Mouse (Mus musculus) liver, postnatal 0 days (tissue): ENCODE measurements at regions not wholly inside any gene's neighbourhood (a gene's known extent, or its start where the extent isn't known, plus 50 kb on each side); places are given as distances from the start of the nearest gene placed in this dataset.

Experiments used
- CTCF ChIP-seq: sonication (generic); IDR thresholded peaks from 2 replicates; pipeline ENCODE4 v1.5.1; 2016; ENCODE audit warnings: antibody characterized with exemption, low read depth
- EP300 ChIP-seq: IDR thresholded peaks from 2 replicates; pipeline ENCODE4 v1.6.1; 2016; ENCODE audit warnings: antibody characterized with exemption, low read depth, mild to moderate bottlenecking

DNA sequence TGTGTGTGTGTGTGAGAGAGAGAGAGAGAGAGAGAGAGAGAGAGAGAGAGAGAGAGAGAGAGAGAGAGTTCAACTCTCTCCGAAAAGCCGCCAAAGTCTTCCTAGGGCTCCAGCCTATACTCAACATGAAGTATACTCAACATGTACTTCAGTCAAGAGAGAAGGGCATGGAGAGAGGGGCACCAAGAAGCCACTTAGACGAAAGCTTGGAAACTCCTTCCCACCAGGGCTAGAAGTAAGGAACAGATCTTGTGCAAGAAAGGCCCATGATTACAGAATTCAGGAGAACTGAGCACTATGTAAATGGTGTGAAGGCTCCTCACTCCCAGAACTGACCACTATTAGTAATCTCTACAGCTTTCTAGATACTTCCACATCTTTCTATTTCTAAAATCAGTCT, 467.4 kb upstream of the Hs6st1 start:
- TF ChIP-seq CTCF (no peak), EP300 (no peak)
